Mouse (Mus musculus): ENCODE results near the gene Olfr224. TPM values are rescaled to one million over a fixed set of nuclear protein-coding genes. Genes with fewer than 3 reads are reported as not detected.

The Olfr224 gene
- polyA plus RNA-seq, 1 experiment from 2014 or later = 0.19 TPM

Other genes starting within 250 kb of the Olfr224 start
- 37.9 and 44.8 TPM in 2 replicates for gene Zfp672, start 240.2 kb downstream of the Olfr224 start, polyA plus RNA-seq (2015; fragmentation: Nextera tagmentation; extraction: Ambion mirVana)
- gene Sh3bp5l, start 239.8 kb downstream of the Olfr224 start, polyA plus RNA-seq (2015; fragmentation: Nextera tagmentation; extraction: Ambion mirVana) = 47.1 and 47.7 TPM in 2 replicates
- gene Lypd8, start 191.5 kb downstream of the Olfr224 start, polyA plus RNA-seq (2015; fragmentation: Nextera tagmentation; extraction: Ambion mirVana) = 0.37 and 19.8 TPM in 2 replicates
- not detected in 2 replicates for gene 1810065E05Rik, start 149.4 kb downstream of the Olfr224 start, polyA plus RNA-seq (2015; fragmentation: Nextera tagmentation; extraction: Ambion mirVana)
- not detected in 2 replicates for gene Gm12253, start 138.0 kb downstream of the Olfr224 start, polyA plus RNA-seq (2015; fragmentation: Nextera tagmentation; extraction: Ambion mirVana)
- gene Lypd9, start 117.6 kb downstream of the Olfr224 start, polyA plus RNA-seq (2015; fragmentation: Nextera tagmentation; extraction: Ambion mirVana) = not detected in 2 replicates
- gene Olfr30, start 108.3 kb downstream of the Olfr224 start, polyA plus RNA-seq (2015; fragmentation: Nextera tagmentation; extraction: Ambion mirVana) = not detected in 2 replicates
- gene Olfr332, start 78.0 kb downstream of the Olfr224 start, polyA plus RNA-seq (2015; fragmentation: Nextera tagmentation; extraction: Ambion mirVana) = not detected in 2 replicates
- gene Olfr331, start 68.0 kb downstream of the Olfr224 start, polyA plus RNA-seq (2015; fragmentation: Nextera tagmentation; extraction: Ambion mirVana) = not detected in 2 replicates
- 0.15 and 0.20 TPM in 2 replicates for gene Olfr330, start 35.7 kb downstream of the Olfr224 start, polyA plus RNA-seq (2015; fragmentation: Nextera tagmentation; extraction: Ambion mirVana)
- gene Olfr329-ps, start 24.1 kb downstream of the Olfr224 start, polyA plus RNA-seq (2015; fragmentation: Nextera tagmentation; extraction: Ambion mirVana) = 0.09 TPM in 1 of 2 replicates, not detected in the other
- 0.06 and 0.10 TPM in 2 replicates for gene Olfr328, start 14.9 kb downstream of the Olfr224 start, polyA plus RNA-seq (2015; fragmentation: Nextera tagmentation; extraction: Ambion mirVana)
- not detected in 2 replicates for gene Olfr325, start 7.2 kb upstream of the Olfr224 start, polyA plus RNA-seq (2015; fragmentation: Nextera tagmentation; extraction: Ambion mirVana)
- gene Olfr324, start 24.6 kb upstream of the Olfr224 start, polyA plus RNA-seq (2015; fragmentation: Nextera tagmentation; extraction: Ambion mirVana) = 0.05 and 0.12 TPM in 2 replicates
- gene 2210407C18Rik, start 45.5 kb upstream of the Olfr224 start, polyA plus RNA-seq (2015; fragmentation: Nextera tagmentation; extraction: Ambion mirVana) = not detected in 2 replicates
- not detected in 2 replicates for gene Olfr323, start 59.9 kb upstream of the Olfr224 start, polyA plus RNA-seq (2015; fragmentation: Nextera tagmentation; extraction: Ambion mirVana)
- gene Trim58, start 69.9 kb upstream of the Olfr224 start, polyA plus RNA-seq (2015; fragmentation: Nextera tagmentation; extraction: Ambion mirVana) = 0.19 and 0.29 TPM in 2 replicates
- gene Olfr322, start 88.2 kb upstream of the Olfr224 start, polyA plus RNA-seq (2015; fragmentation: Nextera tagmentation; extraction: Ambion mirVana) = not detected in 2 replicates
- gene Olfr320, start 110.5 kb upstream of the Olfr224 start, polyA plus RNA-seq (2015; fragmentation: Nextera tagmentation; extraction: Ambion mirVana) = not detected in 2 replicates
- gene Olfr319, start 128.6 kb upstream of the Olfr224 start, polyA plus RNA-seq (2015; fragmentation: Nextera tagmentation; extraction: Ambion mirVana) = not detected in 2 replicates
- gene Olfr318, start 153.5 kb upstream of the Olfr224 start, polyA plus RNA-seq (2015; fragmentation: Nextera tagmentation; extraction: Ambion mirVana) = not detected in 2 replicates
- gene Olfr317, start 168.7 kb upstream of the Olfr224 start, polyA plus RNA-seq (2015; fragmentation: Nextera tagmentation; extraction: Ambion mirVana) = 0.17 and 0.26 TPM in 2 replicates
- not detected in 2 replicates for gene Olfr316, start 182.2 kb upstream of the Olfr224 start, polyA plus RNA-seq (2015; fragmentation: Nextera tagmentation; extraction: Ambion mirVana)
- not detected in 2 replicates for gene Olfr315, start 202.6 kb upstream of the Olfr224 start, polyA plus RNA-seq (2015; fragmentation: Nextera tagmentation; extraction: Ambion mirVana)
- gene Olfr314, start 212.4 kb upstream of the Olfr224 start, polyA plus RNA-seq (2015; fragmentation: Nextera tagmentation; extraction: Ambion mirVana) = 0.06 TPM in 1 of 2 replicates, not detected in the other
- gene Fam183b, start 231.4 kb upstream of the Olfr224 start, polyA plus RNA-seq (2015; fragmentation: Nextera tagmentation; extraction: Ambion mirVana) = 10.1 and 15.2 TPM in 2 replicates
- gene Olfr313, start 244.4 kb upstream of the Olfr224 start, polyA plus RNA-seq (2015; fragmentation: Nextera tagmentation; extraction: Ambion mirVana) = not detected in 2 replicates